Mouse (Mus musculus): ENCODE measurements around the gene Lypd6.
A peak's percentile ranks its signal among the peaks of the same experiment; 100 is the strongest.

Gene Lypd6

GRCm38 (mm10) chr2:50175709-50176108 is 109.5 kb downstream of the Lypd6 start:
- peak; percentile 26 for DNase-seq

DNA sequence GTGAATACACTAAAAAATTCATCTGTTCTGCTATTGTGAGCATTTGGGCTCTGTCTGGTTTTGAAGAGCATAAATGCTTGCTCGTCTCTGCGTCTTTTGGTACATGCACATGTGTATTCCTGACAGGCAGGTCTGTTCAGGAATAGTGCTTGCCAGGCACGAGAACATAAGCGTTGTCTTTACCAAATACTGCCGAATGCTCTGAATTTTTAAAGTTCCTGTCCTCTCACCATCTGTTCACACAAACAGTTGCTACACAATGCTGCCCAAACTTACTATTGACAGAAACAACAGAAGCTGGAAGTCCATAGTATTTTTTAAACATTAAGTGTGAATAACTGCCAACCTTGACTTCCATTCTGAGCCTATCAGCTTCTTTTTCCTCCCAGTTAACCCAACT is 112.9 kb downstream of the Lypd6 start:
- DNase-seq: no peak

DNA sequence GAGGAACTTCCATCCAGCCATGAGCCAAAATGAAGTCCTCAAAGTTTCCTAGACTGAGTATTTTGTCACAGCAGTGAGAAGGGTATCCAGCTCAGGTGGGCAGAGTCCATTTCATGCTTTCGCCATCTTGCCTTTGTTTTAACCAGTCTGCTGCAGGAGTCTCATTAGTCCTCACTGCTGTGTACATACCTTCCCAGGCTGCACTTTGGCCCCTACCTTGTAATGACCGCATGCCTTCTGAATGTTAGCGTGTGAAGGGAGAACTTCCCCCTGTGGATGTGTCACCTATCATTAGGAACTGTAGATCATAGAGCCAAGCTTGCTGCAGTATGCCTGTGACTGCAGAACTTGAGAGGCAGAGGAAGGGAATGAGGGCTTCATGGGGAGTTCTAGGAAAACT is 114.2 kb downstream of the Lypd6 start:
- DNase-seq: no peak

- no peak for DNase-seq
Observed at GRCm38 (mm10) chr2:50181332-50181731, 115.1 kb downstream of the Lypd6 start.

DNA sequence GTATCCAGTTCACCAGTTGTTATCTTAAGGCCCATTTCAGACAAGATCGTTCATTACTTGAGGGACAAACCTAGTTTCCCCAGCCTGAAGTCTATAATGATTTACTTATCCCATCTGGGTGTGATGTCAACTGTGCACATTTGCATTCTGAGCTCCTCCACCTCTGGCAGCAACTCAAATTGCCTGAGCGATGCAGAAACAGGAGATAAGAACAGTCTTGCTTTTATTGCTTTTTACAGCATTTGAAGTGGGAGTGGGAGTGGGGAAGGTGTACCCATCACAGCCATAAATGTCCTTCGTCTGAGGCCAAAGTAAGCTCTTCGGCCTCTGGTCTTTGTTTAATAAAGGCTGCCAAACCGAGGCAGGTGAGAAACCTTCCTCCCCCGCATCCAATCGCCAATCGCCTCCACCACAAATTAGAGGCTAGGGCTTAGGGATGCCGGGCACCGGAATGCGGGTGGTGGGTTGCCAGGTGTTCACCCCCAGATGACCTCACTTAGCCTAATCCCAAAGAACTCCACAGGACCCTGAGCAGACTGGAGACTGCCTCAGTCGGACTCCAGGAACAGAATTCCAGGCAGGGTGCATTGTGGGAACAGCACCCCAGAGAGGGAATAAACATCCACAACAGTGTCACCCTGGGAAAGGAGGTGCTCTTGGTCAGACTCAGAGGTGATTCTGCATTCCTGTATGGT is 120.6 kb downstream of the Lypd6 start:
- no peak for DNase-seq

DNA sequence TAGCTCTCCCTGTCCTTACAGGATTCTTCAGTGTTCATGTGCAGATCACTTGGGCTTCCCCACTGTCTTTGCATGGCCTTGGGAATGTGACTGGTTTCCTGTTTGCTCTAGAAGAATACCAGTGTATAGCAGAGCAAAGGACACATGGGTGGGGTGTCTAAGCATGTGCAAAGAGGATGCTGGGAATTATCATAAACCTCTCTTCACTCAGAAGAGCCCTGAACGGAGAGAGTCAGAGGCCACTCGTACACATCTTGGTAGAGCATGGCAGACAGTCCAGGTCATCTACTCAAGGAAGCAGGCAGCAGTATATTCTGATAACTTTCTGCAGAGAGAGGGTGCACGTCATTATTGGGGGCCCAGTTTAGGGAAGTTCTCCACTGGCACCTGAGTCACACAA is 122.6 kb downstream of the Lypd6 start:
- no peak for DNase-seq

DNA sequence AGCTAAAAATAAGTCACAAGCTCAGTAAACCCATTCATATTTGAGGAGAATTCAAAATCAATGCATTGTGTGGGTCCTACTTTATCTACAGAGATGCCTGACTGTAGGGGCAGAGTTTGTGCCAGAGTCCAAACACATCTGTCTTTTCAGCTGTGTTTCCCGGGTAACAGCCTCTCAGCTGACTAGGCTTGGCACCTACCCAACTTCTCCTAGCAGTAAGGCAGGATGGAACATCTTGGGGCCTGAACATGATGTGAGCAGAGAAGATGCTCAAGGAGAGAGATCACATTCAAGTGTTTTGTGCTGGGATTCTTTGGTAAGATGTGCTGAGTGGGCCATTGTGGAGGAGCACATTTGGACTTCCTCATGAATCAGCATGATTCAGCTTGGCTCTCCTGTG is 130.5 kb downstream of the Lypd6 start:
- no peak for DNase-seq

DNA sequence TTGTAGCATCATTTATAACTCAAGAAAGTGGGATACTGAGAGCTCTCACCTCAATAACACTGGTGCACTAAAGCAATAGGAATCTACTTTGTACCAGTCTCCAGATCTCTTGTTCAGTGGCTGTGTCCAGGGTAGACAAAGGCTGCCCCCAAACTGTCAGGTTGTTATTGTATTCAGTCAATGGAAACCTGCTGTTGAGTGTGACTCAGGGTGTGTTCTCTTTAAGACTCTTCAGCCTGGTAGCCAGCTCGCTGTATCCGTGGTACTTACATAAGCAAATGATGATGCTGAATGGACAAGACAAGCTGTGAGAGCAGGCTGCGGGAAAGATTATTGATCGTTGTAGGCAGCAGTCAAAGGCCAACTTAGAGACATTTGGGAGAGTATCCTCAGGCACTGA is 131.6 kb downstream of the Lypd6 start:
- DNase-seq: no peak

GRCm38 (mm10) chr2:50200541-50200940 is 134.3 kb downstream of the Lypd6 start:
- DNase-seq: no peak

- no peak for DNase-seq
Observed at GRCm38 (mm10) chr2:50220574-50220973, 154.3 kb downstream of the Lypd6 start.

GRCm38 (mm10) chr2:50225019-50225418 is 158.8 kb downstream of the Lypd6 start:
- no peak for DNase-seq

DNA sequence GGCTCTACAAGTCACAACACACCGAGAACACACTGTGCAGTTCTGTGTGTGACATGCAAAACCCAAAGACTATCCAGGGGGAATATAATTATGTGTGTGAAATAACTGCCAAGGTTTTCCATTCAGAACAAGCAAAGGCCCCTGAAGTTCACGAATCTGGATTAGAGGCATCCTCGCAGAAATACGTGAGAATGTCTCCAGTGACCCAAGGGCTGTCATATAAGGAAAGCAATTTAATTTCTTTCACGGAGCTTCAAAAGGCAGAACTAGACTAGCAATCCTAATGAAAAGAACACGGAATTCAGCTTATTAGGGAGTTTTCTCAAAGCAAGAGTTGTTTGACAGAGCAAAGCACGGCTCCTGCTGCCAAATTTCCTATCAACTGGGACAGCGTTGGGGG is 167.3 kb downstream of the Lypd6 start:
- no peak for DNase-seq
